Mouse (Mus musculus) spleen, adult 2 months (tissue): ENCODE measurements around the gene Cep57l1. TPM values are rescaled to one million over a fixed set of nuclear protein-coding genes. Genes with fewer than 3 reads are reported as not detected.

Source experiments
- DNase-seq, 2 experiments: peaks; one replicate each; pipeline versions ENCODE4 v3.0.0 to v3.0.0-alpha.2; 2012 to 2021; ENCODE audit warnings: low spot score in 2 of 2, low read depth in 1 of 2
- H3K27ac ChIP-seq: fragments of 200-500 bp; 2 replicates; pipeline ENCODE4 v1.5.1; 2012; ENCODE audit warnings: low read length, inconsistent platforms; ENCODE audit not compliant: insufficient read depth
- H3K27me3 ChIP-seq: fragments of 200-500 bp; 2 replicates; pipeline ENCODE4 v1.6.1; 2012; ENCODE audit warnings: mild to moderate bottlenecking, moderate library complexity, low read length, inconsistent platforms; ENCODE audit not compliant: control insufficient read depth, insufficient read depth
- H3K36me3 ChIP-seq: fragments of 200-500 bp; 2 replicates; pipeline ENCODE4 v1.6.1; 2012; ENCODE audit warnings: mild to moderate bottlenecking, low read length, inconsistent platforms; ENCODE audit not compliant: control insufficient read depth, insufficient read depth
- H3K4me1 ChIP-seq: fragments of 200-500 bp; 2 replicates; pipeline ENCODE4 v1.6.1; 2011; ENCODE audit warnings: inconsistent platforms; ENCODE audit not compliant: control insufficient read depth, insufficient read depth, insufficient read length
- H3K4me3 ChIP-seq: fragments of 200-500 bp; 2 replicates; pipeline ENCODE4 v1.5.1; 2011; ENCODE audit warnings: mild to moderate bottlenecking, inconsistent platforms; ENCODE audit not compliant: insufficient read depth, insufficient read length; ENCODE audit errors: extremely low read depth
- CTCF ChIP-seq: fragments of 200-500 bp; IDR thresholded peaks from 2 replicates; pipeline ENCODE4 v1.5.1; 2011; ENCODE audit warnings: mild to moderate bottlenecking, inconsistent platforms; ENCODE audit not compliant: insufficient read depth, insufficient read length, insufficient replicate concordance; ENCODE audit errors: extremely low read depth
- POLR2A ChIP-seq: fragments of 200-500 bp; IDR thresholded peaks from 2 replicates; pipeline ENCODE4 v1.6.1; 2011; ENCODE audit warnings: low read depth, low read length, inconsistent platforms
- WGBS: fragments of 180-500 bp; shearing (Covaris S2); methylation state at CpG from one replicate; pipeline ENCODE4 v1.1.7; 2018; 5-methylcytosine and 5-hydroxymethylcytosine counted together
- polyA plus RNA-seq: library from polyadenylated mRNA; depleted of rRNA; stranded (reverse); fragments of >200 nt; gene quantifications from 2 replicates; pipeline ENCODE4 v1.2.3, GENCODE M21; 2012; rRNA removed

The Cep57l1 gene
- polyA plus RNA-seq, 1 experiment, result 1.4 TPM

DNA sequence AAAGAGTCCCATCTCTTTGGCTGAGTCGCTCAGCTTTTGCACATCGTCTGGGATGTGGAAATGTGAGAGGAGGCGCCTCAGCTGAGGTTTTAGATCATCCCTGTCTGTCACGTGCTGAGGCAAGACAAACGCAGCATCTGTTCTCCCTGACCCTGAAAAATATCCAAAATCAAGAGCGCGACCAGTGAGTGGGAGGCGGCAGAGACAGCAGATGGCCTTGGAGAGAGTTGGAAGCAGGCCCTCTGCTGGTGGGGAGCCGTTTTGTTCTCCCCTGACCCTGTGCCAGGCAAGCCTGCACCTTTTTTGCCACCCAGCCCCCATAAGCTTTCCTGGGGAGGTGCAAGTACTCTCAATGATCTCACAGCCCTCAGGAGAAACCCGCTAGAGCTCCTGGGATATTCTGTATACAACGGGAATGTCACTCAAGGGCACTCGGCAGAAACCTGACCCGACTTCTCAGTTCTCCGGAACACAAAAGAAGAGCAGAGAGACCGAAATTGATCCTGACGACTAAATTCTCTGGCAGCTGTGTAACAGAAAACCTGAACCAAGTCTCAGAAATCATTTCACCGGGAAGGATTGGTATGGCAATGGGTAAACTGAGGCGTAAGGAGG is 130.8 kb downstream of the Cep57l1 start:
- Histone ChIP-seq H3K36me3 (no peaks in the 10 kb centered on the region), H3K27me3 (0 out of 2 replicates have a peak, but pooled peaks cover under 1% of the 10 kb centered on the region), H3K27ac (no peak overlapping the region), H3K4me3 (no peak overlapping the region), H3K4me1 (no peaks in the 10 kb centered on the region)
- peak; percentile 26 to 48 for DNase-seq
- WGBS, result 43% methylated on average over 18 of the region's 18 CpGs
- TF ChIP-seq POLR2A, result no peak
- TF ChIP-seq CTCF, result peak; percentile 81

DNA sequence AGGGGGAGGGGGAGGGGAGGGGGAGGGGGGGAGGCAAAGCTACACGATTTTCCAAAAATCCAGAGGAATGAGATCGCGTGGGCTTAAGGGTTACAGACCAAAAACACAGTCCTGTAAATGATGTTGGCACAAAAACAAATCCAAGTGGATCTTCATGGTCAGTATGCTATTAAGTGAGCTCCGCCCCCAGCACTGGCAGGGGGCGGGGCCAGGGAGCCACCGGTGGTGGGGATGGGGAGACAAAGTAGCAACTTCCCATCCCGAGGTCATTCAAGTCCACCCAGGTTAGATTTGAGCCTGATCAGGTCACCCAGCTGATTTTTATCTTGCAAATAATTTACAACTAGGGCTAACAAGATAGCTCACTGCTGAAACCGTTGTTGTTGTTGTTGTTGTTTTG is 132.3 kb downstream of the Cep57l1 start:
- no peaks in the 10 kb centered on the region for H3K36me3 ChIP-seq
- no peak for DNase-seq
- no peak for TF ChIP-seq CTCF
- no peak for TF ChIP-seq POLR2A
- no peaks in the 10 kb centered on the region for H3K4me1 ChIP-seq
- no peak overlapping the region for H3K27ac ChIP-seq
- no peak overlapping the region for H3K4me3 ChIP-seq
- 67% methylated on average over 8 of the region's 8 CpGs for WGBS
- no peaks in the 10 kb centered on the region for H3K27me3 ChIP-seq

DNA sequence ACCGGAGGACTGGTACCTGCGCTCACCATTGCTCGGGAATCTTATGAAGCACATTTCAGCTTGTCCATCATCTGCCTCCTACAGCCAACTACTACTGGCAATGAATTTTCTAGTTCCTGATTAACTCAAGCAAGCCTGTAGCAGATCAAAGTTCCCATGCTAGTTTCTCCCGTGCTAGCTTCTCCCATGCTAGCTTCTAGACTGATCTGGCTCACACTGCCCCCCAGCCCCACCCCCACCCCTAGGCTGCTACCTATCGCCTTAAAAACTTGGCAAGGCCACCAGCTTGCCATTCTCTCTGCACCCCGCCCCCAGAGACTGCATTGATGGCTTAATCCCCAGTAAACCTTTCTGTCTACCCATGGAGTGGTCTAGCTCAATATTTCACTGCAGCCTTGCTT is 133.0 kb downstream of the Cep57l1 start:
- TF ChIP-seq CTCF, result no peak
- no peak for TF ChIP-seq POLR2A
- Histone ChIP-seq H3K4me1 (no peaks in the 10 kb centered on the region), H3K27me3 (no peaks in the 10 kb centered on the region), H3K36me3 (no peaks in the 10 kb centered on the region), H3K27ac (no peak overlapping the region), H3K4me3 (no peak overlapping the region)
- no peak for DNase-seq
- WGBS, result 93% methylated on average over 6 of the region's 6 CpGs

DNA sequence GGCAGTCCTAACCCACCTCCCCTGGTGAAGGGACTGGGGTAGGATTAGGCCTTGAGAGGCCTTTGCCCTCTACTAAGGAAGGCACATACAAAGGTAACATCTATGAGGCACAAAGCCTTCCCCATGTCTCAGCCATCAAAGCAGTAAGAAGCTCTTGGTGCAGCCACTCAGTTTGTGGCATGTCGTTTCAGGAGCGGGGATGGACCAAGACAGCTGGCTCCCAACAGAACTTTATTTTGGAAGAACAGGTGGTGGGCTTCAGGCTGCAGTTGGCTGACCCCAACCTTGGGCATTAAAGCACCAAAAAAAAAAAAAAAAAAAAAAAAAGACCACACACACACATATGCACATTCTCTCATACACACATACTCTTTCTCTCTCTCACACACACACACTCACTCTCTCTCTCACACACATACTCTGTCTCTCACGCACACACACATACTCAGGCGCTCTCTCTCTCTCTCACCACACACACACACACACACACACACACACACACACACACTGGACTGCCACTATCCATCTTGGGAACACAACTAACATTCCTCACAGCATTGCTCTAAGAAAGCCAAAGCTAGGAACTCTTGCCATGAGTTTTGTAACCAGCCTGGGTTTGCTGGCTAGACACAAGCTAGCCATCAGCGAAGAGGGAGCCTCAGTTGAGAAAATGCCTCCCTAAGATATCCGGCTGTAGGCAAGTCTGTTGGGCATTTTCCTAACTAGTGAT is 133.7 kb downstream of the Cep57l1 start:
- TF ChIP-seq CTCF (no peak), POLR2A (no peak)
- no peak overlapping the region for H3K4me3 ChIP-seq
- WGBS, result 91% methylated on average over 6 of the region's 6 CpGs
- H3K27ac ChIP-seq, result no peak overlapping the region
- H3K27me3 ChIP-seq, result no peaks in the 10 kb centered on the region
- no peak for DNase-seq
- H3K36me3 ChIP-seq, result no peaks in the 10 kb centered on the region
- no peaks in the 10 kb centered on the region for H3K4me1 ChIP-seq

DNA sequence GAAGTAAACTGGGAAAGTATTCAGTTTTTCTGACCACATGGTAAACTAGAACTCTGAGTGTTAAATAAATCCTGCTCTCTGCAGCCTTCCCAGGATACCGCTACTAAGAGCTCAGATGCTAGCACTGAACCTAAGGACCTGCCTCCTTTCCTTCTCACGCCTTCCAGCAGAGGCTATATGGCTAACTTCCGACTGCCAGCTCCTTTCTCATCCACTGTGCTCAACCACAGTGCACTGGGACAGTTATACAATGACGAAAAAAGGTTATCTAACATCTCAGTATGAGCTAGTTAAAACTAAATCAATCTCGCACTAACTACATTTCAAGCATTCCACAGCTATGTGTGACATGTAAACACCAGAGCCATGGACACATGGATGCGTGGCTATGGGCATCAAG is 134.4 kb downstream of the Cep57l1 start:
- no peaks in the 10 kb centered on the region for H3K36me3 ChIP-seq
- DNase-seq, result no peak
- H3K27me3 ChIP-seq, result no peaks in the 10 kb centered on the region
- TF ChIP-seq CTCF (no peak), POLR2A (no peak)
- no peak overlapping the region for H3K4me3 ChIP-seq
- no peaks in the 10 kb centered on the region for H3K4me1 ChIP-seq
- 88% methylated on average over 6 of the region's 6 CpGs for WGBS
- no peak overlapping the region for H3K27ac ChIP-seq

DNA sequence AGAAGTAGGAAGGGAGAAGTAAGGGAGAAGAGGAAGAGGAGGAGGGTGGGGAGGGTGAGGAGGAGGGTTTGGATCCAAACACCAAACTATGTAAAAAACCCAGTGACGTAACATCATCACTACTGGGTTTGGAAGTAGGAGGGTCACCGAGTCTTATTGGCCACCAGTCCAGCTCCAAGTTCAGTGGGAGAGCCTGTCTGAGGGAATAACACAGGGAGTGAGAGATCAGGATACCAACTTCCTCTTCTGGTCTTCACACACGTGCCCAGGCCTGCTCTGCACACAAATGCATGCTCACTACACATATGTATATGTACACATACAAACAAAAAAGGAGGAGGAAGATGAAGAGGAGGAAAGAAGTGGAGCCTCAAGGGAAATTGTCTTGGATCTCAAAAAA is 135.3 kb downstream of the Cep57l1 start:
- no peak overlapping the region for H3K27ac ChIP-seq
- H3K4me3 ChIP-seq, result no peak overlapping the region
- no peak for TF ChIP-seq POLR2A
- no peak for DNase-seq
- 61% methylated on average over 3 of the region's 3 CpGs for WGBS
- no peaks in the 10 kb centered on the region for H3K4me1 ChIP-seq
- no peaks in the 10 kb centered on the region for H3K36me3 ChIP-seq
- no peaks in the 10 kb centered on the region for H3K27me3 ChIP-seq

DNA sequence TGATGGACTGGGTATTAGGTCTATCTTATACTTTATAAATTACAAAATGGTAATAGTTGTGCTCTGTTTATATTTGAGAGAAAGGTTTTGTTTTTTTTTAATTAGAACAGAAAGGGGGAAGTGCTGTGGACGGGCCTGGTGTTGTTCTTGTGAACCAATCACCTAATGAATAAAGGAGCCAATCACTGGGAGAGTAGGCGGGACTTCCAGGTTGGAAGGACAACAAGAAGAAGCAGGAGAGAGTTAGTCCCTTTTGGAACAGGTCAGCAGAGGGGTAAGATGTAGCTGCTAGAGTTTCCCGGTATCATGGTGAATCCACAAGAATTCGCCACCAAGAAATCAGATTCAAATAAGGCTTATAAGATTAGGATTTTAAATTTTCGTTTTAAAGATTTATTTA is 139.5 kb downstream of the Cep57l1 start:
- no peak for TF ChIP-seq POLR2A
- TF ChIP-seq CTCF, result no peak
- Histone ChIP-seq H3K4me1 (no peaks in the 10 kb centered on the region), H3K27ac (no peak overlapping the region), H3K36me3 (no peaks in the 10 kb centered on the region), H3K4me3 (no peak overlapping the region), H3K27me3 (no peaks in the 10 kb centered on the region)
- DNase-seq, result no peak
- 85% methylated on average over 5 of the region's 5 CpGs for WGBS

Other genes with a start within 250 kb of the Cep57l1 start
- 0.41 and 0.60 TPM in 2 replicates for gene Ccdc162, start 93.2 kb downstream of the Cep57l1 start, polyA plus RNA-seq
- gene Sesn1, start 64 bp upstream of the Cep57l1 start, polyA plus RNA-seq, result 34.8 and 36.6 TPM in 2 replicates
- 0.16 and 0.35 TPM in 2 replicates for gene Armc2, start 208.6 kb upstream of the Cep57l1 start, polyA plus RNA-seq